Mouse (Mus musculus): ENCODE measurements around the gene Tapbpl.

Tapbpl gene

DNA sequence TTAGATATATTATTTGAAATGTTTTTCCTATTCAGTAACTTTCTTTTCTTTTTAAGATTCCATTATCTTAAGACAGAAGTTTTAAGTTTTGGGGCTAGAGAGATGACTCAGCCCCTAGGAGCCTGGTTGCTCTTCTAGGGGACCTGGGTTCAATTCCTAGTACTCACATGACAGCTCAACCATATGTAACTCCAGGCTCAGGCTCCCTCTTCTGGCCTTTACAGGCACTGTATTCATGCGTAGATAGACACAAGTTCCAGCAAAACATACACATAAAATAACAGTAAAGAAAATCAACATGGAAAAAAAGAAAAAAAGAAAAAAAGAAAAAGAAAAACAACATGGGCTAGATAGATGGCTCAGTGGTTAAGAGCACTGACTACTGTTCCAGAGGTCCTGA lies 21.2 kb downstream of the Tapbpl start:
- DNase-seq (ENCODE audit: extremely low spot score, low read depth, low spot score) = no peak

DNA sequence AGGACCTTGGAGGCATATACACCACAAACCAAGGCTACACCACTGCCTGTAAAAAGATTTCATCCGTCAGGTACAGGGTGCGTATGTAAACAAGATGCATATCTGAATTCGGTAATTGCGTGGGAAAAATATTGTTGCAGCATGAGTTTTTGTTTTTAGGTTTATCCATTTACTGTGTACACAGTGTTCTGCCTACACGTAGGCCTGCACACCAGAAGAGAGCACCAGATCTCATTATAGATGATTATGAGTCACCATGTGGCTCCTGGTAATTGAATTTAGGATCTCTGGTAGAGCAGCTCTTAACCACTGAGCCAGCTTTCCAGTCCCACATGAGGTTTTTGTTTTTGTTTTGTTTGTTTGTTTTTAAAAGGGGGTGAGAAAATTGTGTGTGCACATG lies 34.5 kb downstream of the Tapbpl start:
- no peak for DNase-seq (ENCODE audit: extremely low spot score, low read depth, low spot score)

DNA sequence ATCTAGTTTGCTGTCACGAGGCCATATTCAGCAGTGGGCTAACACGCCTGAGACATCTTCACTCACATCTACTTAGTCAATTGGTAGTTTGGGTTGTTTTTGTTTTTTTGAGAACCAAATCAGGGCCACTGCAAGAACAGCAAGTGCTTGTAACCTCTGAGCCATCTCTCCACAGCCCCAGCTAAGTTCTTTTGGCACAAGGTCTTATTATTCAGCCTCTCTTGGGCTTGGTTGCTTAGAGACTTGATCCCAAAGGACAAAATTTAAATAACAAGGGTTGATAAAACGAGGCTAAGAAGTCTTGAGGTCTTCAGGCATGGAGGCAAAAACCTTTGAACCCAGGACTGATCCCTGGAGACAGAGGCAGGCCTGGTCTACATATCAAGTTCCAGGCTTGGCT lies 35.4 kb downstream of the Tapbpl start:
- DNase-seq (ENCODE audit: extremely low spot score, low read depth, low spot score) = no peak

DNA sequence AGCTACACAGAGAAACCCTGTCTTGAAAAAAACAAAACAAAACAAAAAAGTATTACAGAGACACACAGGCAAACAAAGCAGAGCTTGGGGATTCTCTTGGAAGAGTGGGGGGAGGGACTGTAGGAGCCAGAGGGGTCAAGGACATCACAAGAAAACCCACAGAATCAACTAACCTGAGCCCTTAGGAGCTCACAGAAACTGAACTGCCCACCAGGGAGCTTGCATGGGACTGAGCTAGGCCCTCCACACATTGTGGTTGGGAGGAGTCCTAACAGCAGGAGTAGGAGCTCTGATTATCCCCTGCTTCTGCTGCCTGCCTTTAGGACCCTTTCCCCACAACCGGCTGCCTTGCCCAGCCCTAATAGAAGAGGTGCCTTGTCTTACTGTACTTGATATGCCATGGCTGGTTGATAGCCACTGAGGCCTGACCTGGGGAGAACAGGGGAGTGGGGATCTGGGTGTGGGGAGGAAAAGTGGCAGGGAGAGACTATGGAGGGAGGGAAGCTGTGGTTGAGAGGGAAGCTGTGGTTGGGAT lies 36.1 kb downstream of the Tapbpl start:
- no peak for DNase-seq (ENCODE audit: extremely low spot score, low read depth, low spot score)

DNA sequence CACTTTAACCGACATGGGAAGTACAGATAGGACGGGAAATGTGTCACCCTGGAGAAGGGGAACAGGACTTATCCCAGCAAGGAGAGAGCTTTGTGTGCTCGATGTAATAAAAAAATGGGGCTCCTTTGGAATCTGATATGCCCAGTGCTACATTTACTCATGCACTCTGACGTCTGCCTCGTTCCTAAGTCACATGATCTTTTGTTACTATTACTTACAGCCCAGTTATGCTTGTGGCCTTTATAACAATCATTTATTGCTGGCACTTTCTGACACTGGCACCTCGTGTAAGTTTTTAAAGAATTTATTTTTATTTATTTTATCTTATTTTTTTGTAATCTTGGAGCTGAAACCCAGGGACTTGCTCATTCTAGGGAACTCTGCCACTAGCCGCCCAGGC lies 38.3 kb downstream of the Tapbpl start:
- no peak for DNase-seq (ENCODE audit: extremely low spot score, low read depth, low spot score)

DNA sequence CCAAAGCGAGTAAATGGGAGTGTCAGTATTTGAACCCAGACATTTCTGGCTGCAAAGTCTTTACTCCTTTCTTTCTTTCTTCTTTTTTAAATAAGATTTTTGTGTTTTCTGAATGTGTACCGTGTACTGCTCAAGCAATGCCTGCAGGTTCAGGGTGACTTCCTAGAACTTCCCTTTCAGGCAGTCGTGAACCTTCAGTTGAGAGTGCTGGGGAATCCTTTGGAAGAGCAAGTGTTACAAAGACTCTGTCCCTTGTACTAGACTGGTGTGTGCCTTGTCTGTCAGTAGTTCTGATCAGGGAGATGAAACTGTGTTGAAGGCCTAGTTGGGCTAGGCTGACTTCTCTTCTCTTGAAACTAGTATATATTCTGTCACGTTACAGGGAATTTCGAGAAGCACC lies 38.8 kb downstream of the Tapbpl start:
- DNase-seq (ENCODE audit: extremely low spot score, low read depth, low spot score) = no peak

DNA sequence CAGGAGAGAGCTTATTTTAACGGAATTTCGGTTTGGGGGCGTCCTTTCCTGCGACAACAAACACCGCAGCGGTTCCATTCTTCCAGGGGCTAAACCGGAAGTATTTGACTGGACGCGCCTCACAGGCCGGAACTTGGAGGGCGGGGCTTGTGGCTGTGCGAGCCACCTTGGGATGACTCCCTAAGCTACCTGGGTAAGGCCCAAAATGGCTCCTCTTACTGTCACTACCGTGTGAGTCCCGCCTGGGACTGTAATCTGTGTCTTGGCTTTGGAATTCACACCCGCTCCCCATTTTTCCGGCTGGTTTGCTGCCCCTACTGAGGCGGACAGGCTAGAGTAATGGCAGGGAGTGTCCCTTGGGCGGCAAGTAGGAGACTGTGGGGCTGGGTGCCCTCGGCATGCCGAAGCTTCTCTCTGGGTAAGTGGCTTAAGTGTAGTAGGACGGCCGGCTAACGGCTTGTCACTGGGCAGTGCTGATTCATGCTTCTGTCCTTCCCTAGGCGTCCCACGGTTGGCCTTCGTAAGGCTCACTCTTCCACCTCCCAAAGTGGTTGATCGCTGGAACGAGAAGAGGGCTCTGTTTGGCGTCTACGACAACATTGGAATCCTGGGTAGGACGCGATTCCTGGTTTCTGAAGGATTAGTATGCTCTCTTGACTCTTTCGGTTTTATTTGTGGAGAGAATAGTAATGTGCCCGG lies 39.5 kb downstream of the Tapbpl start:
- peak; percentile 56 for DNase-seq (ENCODE audit: extremely low spot score, low read depth, low spot score)

DNA sequence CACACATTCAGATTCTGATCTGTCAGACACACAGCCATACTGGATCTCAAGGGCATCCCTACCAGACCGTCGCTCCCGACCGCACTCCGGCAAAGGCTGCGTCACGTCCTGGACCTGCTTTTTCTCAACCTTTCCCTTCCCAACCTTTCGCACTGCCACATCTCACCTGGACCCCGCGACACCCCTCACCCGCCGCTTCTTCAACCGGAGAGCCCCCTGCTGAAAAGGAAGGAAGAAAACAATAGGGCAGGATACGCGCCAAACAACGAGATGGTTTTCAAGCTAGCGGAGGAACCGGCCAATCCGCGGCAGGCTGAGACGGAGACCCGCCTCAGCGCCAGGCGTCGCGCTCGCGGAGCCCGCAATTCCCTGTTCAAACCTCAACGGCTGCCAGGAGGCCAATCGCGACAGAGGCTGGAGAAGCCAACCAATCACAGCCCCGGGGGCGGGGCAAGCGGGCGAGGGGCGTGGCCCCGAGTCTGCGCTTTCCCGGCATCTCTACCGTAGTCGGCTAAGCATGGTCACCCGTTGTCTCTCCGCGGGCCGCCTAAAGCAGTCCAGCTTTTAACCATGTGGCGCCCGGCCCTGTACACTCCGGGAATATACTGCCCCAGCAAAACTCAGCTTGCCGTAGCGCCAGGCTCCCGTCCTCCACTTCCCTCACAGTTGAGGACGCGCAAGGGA lies 40.2 kb downstream of the Tapbpl start, which contains the start of the genes Ncapd2 and Mrpl51:
Gene Ncapd2, minus strand, starts transcription at position 370 of the 684 bp plus-strand sequence.
Gene Mrpl51, plus strand, starts transcription at position 470 of the 684 bp plus-strand sequence.
- DNase-seq (ENCODE audit: extremely low spot score, low read depth, low spot score) = peak; percentile 85

DNA sequence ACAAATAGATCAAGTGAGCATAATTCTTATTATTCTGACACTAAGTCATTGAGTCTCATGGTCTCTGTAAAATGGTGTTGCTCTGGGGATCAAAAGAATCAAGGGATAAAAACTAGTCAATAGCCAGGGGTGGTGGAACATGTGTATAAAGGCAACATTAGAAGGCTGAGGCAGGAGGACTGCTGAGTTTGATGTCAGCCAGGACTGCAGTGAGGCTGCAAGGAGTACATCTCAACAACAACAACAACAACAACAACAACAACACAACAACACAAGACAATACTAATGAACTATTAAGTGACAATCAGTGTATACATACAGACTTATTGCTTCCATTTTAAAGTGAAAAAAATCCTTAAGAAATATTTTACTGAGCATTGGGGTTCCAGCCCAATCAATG lies 40.8 kb downstream of the Tapbpl start:
- peak; percentile 10 for DNase-seq (ENCODE audit: extremely low spot score, low read depth, low spot score)

DNA sequence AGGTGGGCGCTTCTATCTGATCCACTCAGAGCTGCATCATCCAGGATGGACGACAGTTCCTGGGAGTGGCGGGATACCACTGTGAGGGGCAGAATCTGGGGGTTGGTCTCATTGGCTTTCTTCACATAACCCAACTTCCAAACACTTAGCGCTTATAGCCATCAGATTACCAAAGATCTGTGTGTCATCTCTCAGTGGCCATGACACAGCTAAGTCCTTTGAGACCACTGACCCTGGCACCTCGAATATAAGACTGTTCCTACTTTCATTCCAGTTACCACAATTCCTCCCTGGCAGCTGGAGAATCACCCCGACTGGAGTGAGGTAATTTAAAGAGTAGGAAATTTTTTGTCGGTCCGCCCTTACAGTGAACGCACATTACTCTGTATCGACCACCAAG lies 45.5 kb downstream of the Tapbpl start:
- DNase-seq (ENCODE audit: extremely low spot score, low read depth, low spot score) = no peak

DNA sequence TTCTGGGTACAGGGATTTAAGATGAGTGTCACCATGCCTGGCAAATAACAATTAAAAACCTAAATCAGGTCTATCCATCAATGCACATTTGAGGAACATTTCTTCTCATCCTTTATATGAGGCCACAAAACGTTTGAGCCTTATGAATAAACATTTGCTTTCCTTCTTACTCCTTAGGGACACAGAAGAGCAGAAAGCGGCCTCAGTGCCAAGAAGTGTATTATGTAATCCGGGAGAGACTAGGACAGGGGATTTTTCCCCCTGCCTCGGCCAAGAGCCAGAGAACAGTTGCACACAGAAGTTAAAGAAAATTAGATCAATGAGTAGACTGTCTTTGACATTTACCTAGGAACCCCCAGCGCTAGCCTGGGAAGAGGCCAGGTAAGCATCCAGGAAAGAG lies 49.5 kb downstream of the Tapbpl start:
- no peak for DNase-seq (ENCODE audit: extremely low spot score, low read depth, low spot score)

DNA sequence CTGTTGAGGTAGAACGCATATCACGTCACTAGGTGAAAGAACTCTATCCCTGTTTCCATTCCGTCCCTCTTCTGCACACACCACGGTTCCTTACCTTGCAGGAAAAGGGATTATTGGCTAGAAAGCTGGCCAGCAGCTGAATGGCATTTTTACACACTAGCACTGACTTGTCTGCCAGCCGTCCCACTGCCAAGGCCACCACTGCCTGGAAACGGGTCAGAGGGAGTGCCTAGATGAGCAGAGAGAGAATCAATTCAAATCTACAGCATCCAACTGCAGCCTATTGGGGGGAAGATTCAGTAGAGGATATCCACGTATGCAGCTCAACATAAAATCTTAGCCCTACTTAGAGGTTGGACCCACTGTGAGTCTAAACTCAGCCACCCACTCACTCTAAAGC lies 52.1 kb downstream of the Tapbpl start:
- no peak for DNase-seq (ENCODE audit: extremely low spot score, low read depth, low spot score)

DNA sequence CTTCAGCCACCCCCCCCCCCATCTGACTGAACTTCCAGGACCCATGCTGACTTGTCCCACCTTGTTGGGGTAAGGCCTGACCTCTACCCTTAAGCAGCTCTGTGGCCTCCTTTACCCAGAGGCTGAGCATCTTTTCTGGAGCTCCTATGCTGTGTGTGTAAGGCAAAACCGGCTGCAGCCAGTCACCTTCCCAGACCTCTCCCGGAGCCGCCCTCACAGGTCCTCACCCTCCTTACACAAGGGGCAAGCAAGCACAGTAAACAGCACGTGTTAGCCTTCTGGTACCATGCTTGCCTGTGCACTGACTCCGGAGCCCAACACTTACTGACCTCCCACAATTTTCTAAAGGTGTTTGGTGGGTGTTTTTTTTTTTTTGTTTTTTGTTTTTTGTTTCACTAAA lies 56.2 kb downstream of the Tapbpl start:
- no peak for DNase-seq (ENCODE audit: extremely low spot score, low read depth, low spot score)

Measured in hindlimb bud, embryonic 11.5 days (tissue).